Mouse (Mus musculus) hematopoietic stem cell, adult 5-6 weeks (primary cell): Measurements from ENCODE around the gene Cog5. TPM values are rescaled to one million over a fixed set of nuclear protein-coding genes. Genes with fewer than 3 reads are reported as not detected.

Experiments used
- ATAC-seq, 2 experiments: fragments of 125-278 bp in 1 of 2; replicated peaks in 1 of 2; 2 replicates each; pipeline ENCODE4 v1.8.0; 2016 to 2017; ENCODE audit warnings: inconsistent platforms in 2 of 2, mild to moderate bottlenecking in 2 of 2, moderate number of reproducible peaks in 2 of 2, low read depth in 1 of 2, moderate TSS enrichment in 1 of 2; ENCODE audit not compliant: low FRiP score in 2 of 2, poor library complexity in 2 of 2, severe bottlenecking in 2 of 2, insufficient read depth in 1 of 2, low TSS enrichment in 1 of 2
- total RNA-seq: library from RNA; stranded (forward); fragments of 172-1452, 232-1000 nt; gene quantifications from 2 replicates; pipeline ENCODE4 v1.2.3, GENCODE M21; 2017

The Cog5 gene
- total RNA-seq, 1 experiment from 2014 or later = 67.2 TPM

- ATAC-seq = no peak
Measured at GRCm38 (mm10) chr12:31700623-31701347, 46.1 kb downstream of the Cog5 start.

GRCm38 (mm10) chr12:31701411-31701810 is 46.7 kb downstream of the Cog5 start:
- no peak for ATAC-seq

- ATAC-seq = no peak
Measured at GRCm38 (mm10) chr12:31703904-31704303, 49.2 kb downstream of the Cog5 start.

- no peak for ATAC-seq
Measured at GRCm38 (mm10) chr12:31706168-31706567, 51.5 kb downstream of the Cog5 start.

- ATAC-seq = no peak
Measured at GRCm38 (mm10) chr12:31707531-31707930, 52.9 kb downstream of the Cog5 start.

GRCm38 (mm10) chr12:31709665-31710064 is 55.0 kb downstream of the Cog5 start:
- no peak for ATAC-seq

GRCm38 (mm10) chr12:31712233-31712632 is 57.6 kb downstream of the Cog5 start:
- no peak for ATAC-seq

GRCm38 (mm10) chr12:31712727-31713126 is 58.1 kb downstream of the Cog5 start:
- ATAC-seq = no peak

GRCm38 (mm10) chr12:31713600-31713999 is 58.9 kb downstream of the Cog5 start, which contains the start of gene Gpr22:
Gene Gpr22 (minus strand): TSS chr12:31713947.
- no peak for ATAC-seq

- ATAC-seq = no peak
Measured at GRCm38 (mm10) chr12:31714070-31714469, 59.4 kb downstream of the Cog5 start.

- no peak for ATAC-seq
Measured at GRCm38 (mm10) chr12:31719586-31720275, 65.1 kb downstream of the Cog5 start.

- no peak for ATAC-seq
Measured at GRCm38 (mm10) chr12:31724576-31724975, 69.9 kb downstream of the Cog5 start.

- ATAC-seq = no peak
Measured at GRCm38 (mm10) chr12:31725511-31726275, 71.0 kb downstream of the Cog5 start.

- ATAC-seq = no peak
Measured at GRCm38 (mm10) chr12:31726707-31727106, 72.0 kb downstream of the Cog5 start.

GRCm38 (mm10) chr12:31730126-31730525 is 75.5 kb downstream of the Cog5 start:
- ATAC-seq = no peak

- ATAC-seq = no peak
Measured at GRCm38 (mm10) chr12:31734616-31735015, 79.9 kb downstream of the Cog5 start.

- no peak for ATAC-seq
Measured at GRCm38 (mm10) chr12:31747301-31747700, 92.6 kb downstream of the Cog5 start.

- no peak for ATAC-seq
Measured at GRCm38 (mm10) chr12:31749846-31750245, 95.2 kb downstream of the Cog5 start.
